Mouse (Mus musculus) C2C12 (cell line): Measurements from ENCODE around the gene Usp15. TPM values are rescaled to one million over a fixed set of nuclear protein-coding genes. Genes with fewer than 3 reads are reported as not detected.

Experiments used
- H3K27me3 ChIP-seq: one replicate; pipeline ENCODE4 v1.6.1; 2011; ENCODE audit not compliant: control insufficient read depth, insufficient read depth, insufficient read length
- H3K36me3 ChIP-seq: one replicate; pipeline ENCODE4 v1.6.1; 2011; ENCODE audit not compliant: control insufficient read depth, insufficient read depth
- H3K4me3 ChIP-seq: one replicate; pipeline ENCODE4 v1.5.1; 2011; ENCODE audit warnings: mild to moderate bottlenecking, control low read depth; ENCODE audit not compliant: poor library complexity, insufficient read depth, severe bottlenecking
- H3K79me2 ChIP-seq: one replicate; pipeline ENCODE4 v1.6.1; 2011; ENCODE audit not compliant: control insufficient read depth, insufficient read depth
- H3K79me3 ChIP-seq: one replicate; pipeline ENCODE4 v1.6.1; 2011; ENCODE audit warnings: low read depth, control low read depth
- H3ac ChIP-seq: one replicate; pipeline ENCODE3; 2011; ENCODE audit warnings: low read depth; ENCODE audit not compliant: control insufficient read depth, insufficient read length
- CEBPB ChIP-seq: IDR thresholded peaks from one replicate; pipeline ENCODE4 v1.6.1; 2011; ENCODE audit warnings: low read depth, mild to moderate bottlenecking, control low read depth, moderate library complexity
- CTCF ChIP-seq: IDR thresholded peaks from one replicate; pipeline ENCODE4 v1.5.1; 2011; ENCODE audit not compliant: control insufficient read depth, insufficient read depth, insufficient read length
- FOSL1 ChIP-seq: IDR thresholded peaks from one replicate; pipeline ENCODE4 v1.8.0; 2011; ENCODE audit warnings: mild to moderate bottlenecking, low read length; ENCODE audit not compliant: poor library complexity, insufficient read depth, severe bottlenecking
- MAX ChIP-seq: IDR thresholded peaks from one replicate; pipeline ENCODE4 v1.6.1; 2011; ENCODE audit warnings: mild to moderate bottlenecking, control low read depth
- MYOD1 ChIP-seq: IDR thresholded peaks from one replicate; pipeline ENCODE4 v1.6.1; 2011; ENCODE audit warnings: low read depth; ENCODE audit not compliant: control insufficient read depth, insufficient read length
- MYOG ChIP-seq: IDR thresholded peaks from one replicate; pipeline ENCODE4 v1.6.1; 2011; ENCODE audit not compliant: control insufficient read depth, insufficient read length; ENCODE audit errors: extremely low read depth
- USF1 ChIP-seq: IDR thresholded peaks from one replicate; pipeline ENCODE4 v1.6.1; 2011; ENCODE audit warnings: low read depth, mild to moderate bottlenecking, control low read depth, moderate library complexity
- polyA plus RNA-seq: library from polyadenylated mRNA; unstranded; fragments of >200 nt; fragmentation: generic; extraction: Trizol; gene quantifications from one replicate; pipeline ENCODE4 v1.2.1, GENCODE M21; 2012; ENCODE audit warnings: missing spikeins

The Usp15 gene
- polyA plus RNA-seq, 1 experiment: 20.1 TPM

- peaks cover 71% of the 10 kb centered on the region for H3K36me3 ChIP-seq
- H3K79me2 ChIP-seq: no peaks in the 10 kb centered on the region
- no peak overlapping the region for H3K4me3 ChIP-seq
- H3ac ChIP-seq: no peak overlapping the region
- H3K27me3 ChIP-seq: no peaks in the 10 kb centered on the region
- TF ChIP-seq MYOD1 (no peak), CEBPB (no peak), USF1 (no peak), CTCF (no peak), MYOG (no peak), MAX (no peak), FOSL1 (no peak)
- no peaks in the 10 kb centered on the region for H3K79me3 ChIP-seq
Observed at GRCm38 (mm10) chr10:123170898-123171297, 25.9 kb downstream of the Usp15 start.

- Histone ChIP-seq H3K27me3 (no peaks in the 10 kb centered on the region), H3K79me2 (no peaks in the 10 kb centered on the region), H3K36me3 (peaks cover 70% of the 10 kb centered on the region), H3K4me3 (no peak overlapping the region), H3K79me3 (no peaks in the 10 kb centered on the region), H3ac (no peak overlapping the region)
- no peak for TF ChIP-seq FOSL1
- no peak for TF ChIP-seq MYOG
- TF ChIP-seq CEBPB: no peak
- TF ChIP-seq MYOD1: no peak
- no peak for TF ChIP-seq USF1
- no peak for TF ChIP-seq CTCF
- no peak for TF ChIP-seq MAX
Observed at GRCm38 (mm10) chr10:123165542-123165941, 31.3 kb downstream of the Usp15 start.

- no peak for TF ChIP-seq CTCF
Observed at GRCm38 (mm10) chr10:123160508-123160907, 36.3 kb downstream of the Usp15 start.

GRCm38 (mm10) chr10:123159316-123159715, 37.5 kb downstream of the Usp15 start:
- no peak for TF ChIP-seq MYOD1
- TF ChIP-seq CEBPB: no peak
- no peak for TF ChIP-seq FOSL1
- no peak for TF ChIP-seq USF1
- TF ChIP-seq MYOG: no peak
- TF ChIP-seq CTCF: no peak
- TF ChIP-seq MAX: no peak
- no peaks in the 10 kb centered on the region for H3K79me2 ChIP-seq
- no peaks in the 10 kb centered on the region for H3K27me3 ChIP-seq
- H3K4me3 ChIP-seq: no peak overlapping the region
- H3K36me3 ChIP-seq: peaks cover 60% of the 10 kb centered on the region
- no peaks in the 10 kb centered on the region for H3K79me3 ChIP-seq
- no peak overlapping the region for H3ac ChIP-seq

More at GRCm38 (mm10) chr10:123160508-123160907, 36.3 kb downstream of the Usp15 start:
- no peak overlapping the region for H3ac ChIP-seq
- H3K27me3 ChIP-seq: no peaks in the 10 kb centered on the region
- no peaks in the 10 kb centered on the region for H3K79me3 ChIP-seq
- peaks cover 58% of the 10 kb centered on the region for H3K36me3 ChIP-seq
- H3K79me2 ChIP-seq: no peaks in the 10 kb centered on the region
- no peak overlapping the region for H3K4me3 ChIP-seq

GRCm38 (mm10) chr10:123156392-123156791, 40.4 kb downstream of the Usp15 start:
- Histone ChIP-seq H3ac (no peak overlapping the region), H3K79me3 (no peaks in the 10 kb centered on the region), H3K27me3 (no peaks in the 10 kb centered on the region), H3K79me2 (no peaks in the 10 kb centered on the region), H3K4me3 (no peak overlapping the region), H3K36me3 (peaks cover 57% of the 10 kb centered on the region)
- TF ChIP-seq USF1 (no peak), CTCF (no peak), FOSL1 (no peak), MYOG (no peak), CEBPB (no peak)

GRCm38 (mm10) chr10:123155764-123156163, 41.0 kb downstream of the Usp15 start:
- no peak overlapping the region for H3K4me3 ChIP-seq
- H3K36me3 ChIP-seq: peaks cover 56% of the 10 kb centered on the region
- no peaks in the 10 kb centered on the region for H3K79me2 ChIP-seq
- no peak overlapping the region for H3ac ChIP-seq
- H3K79me3 ChIP-seq: no peaks in the 10 kb centered on the region
- H3K27me3 ChIP-seq: no peaks in the 10 kb centered on the region
- TF ChIP-seq MYOG (no peak), CEBPB (no peak), FOSL1 (no peak), USF1 (no peak), MYOD1 (no peak), CTCF (no peak), MAX (no peak)
